Mouse (Mus musculus) lung, postnatal 0 days (tissue): Measurements from ENCODE around the gene Eif4h.

Source experiments
- CTCF ChIP-seq: IDR thresholded peaks from 2 replicates; pipeline ENCODE4 v1.5.1; 2016; ENCODE audit warnings: antibody characterized with exemption, mild to moderate bottlenecking
- EP300 ChIP-seq: IDR thresholded peaks from 2 replicates; pipeline ENCODE4 v1.6.1; 2016; ENCODE audit warnings: antibody characterized with exemption, mild to moderate bottlenecking, control low read depth

GRCm38 (mm10) chr5:134622069-134622468 is 17.2 kb downstream of the Eif4h start:
- TF ChIP-seq CTCF (no peak), EP300 (no peak)
